Mouse (Mus musculus) layer of hippocampus, adult 18-20 months (tissue): ENCODE results near the gene Trmt44. TPM values are rescaled to one million over a fixed set of nuclear protein-coding genes. Genes with fewer than 3 reads are reported as not detected.

ENCODE experiments used
- DNase-seq, 2 experiments: peaks; one replicate each; pipeline ENCODE4 v3.0.0; 2022; ENCODE audit warnings: low spot score in 2 of 2
- total RNA-seq, 2 experiments: library from RNA; stranded (reverse); gene quantifications; 2 replicates each; pipeline ENCODE4 v1.2.3; 2021

Trmt44 gene
- total RNA-seq, 2 experiments from 2014 or later, result 7.6 to 8.5 TPM

- DNase-seq, result no peak
Measured at GRCm38 (mm10) chr5:35551855-35552837, 22.7 kb downstream of the Trmt44 start.

DNA sequence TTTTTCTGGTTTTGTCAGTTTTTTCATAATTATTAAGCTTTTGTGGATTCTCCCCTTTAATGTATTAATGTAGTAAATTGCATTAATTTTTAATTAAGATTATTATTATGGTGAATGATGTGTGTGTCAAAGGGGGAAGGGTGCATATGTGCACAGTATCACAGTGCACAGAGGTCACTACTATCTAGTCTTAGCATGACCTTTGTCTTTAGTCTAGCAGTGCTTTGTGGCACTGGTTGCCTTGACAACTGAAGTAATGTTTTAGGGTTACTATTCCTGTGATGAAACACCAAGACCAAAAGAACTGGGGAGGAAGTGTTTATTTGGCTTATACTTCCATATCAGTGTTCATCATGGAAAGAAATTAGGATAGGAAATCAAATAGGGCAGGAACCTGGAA lies 28.7 kb downstream of the Trmt44 start:
- no peak for DNase-seq

GRCm38 (mm10) chr5:35541059-35541790 lies 33.6 kb downstream of the Trmt44 start:
- no peak for DNase-seq

DNA sequence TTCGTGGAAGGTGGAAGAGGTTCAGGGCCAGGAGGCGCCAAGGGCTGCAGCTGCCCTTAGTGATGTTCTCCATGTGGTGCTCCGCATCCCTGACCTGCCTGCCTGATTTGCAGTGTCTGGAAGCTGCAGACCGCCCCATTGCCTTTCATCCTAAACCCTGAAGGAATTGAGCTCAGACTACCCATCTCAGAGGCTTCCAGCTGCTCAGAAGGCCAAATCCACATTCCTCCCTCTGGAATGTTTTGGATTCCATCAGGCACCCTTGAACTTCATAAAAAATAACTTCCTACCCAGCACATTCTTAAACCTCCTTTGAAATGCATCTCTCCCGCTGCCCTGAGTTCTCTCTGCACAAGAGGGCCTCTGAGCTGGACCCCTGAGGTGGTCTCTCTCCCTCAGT lies 34.3 kb downstream of the Trmt44 start:
- DNase-seq, result no peak

DNA sequence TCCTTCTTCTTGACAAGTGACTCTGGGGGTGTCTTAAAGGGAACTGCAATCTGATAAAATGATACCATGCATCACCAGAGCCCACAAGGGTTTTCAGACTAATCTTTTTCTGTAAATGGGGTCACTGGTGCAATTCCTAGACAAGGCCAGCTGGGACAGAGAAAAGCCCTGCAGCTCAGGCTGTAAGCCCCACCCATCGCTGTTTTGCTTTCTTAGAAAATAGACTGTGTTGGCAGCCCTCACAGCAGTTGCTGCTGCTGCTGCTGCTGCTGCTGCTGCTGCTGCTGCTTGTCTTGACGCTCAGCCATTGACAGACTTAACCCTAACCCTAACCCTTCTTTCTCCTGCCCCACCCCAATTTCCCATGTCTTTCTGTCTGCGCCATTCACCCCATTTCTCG lies 35.3 kb downstream of the Trmt44 start:
- no peak for DNase-seq

GRCm38 (mm10) chr5:35538022-35538421 lies 36.8 kb downstream of the Trmt44 start:
- no peak for DNase-seq

GRCm38 (mm10) chr5:35537474-35537873 lies 37.4 kb downstream of the Trmt44 start:
- DNase-seq, result no peak

- DNase-seq, result no peak
Measured at GRCm38 (mm10) chr5:35536271-35536670, 38.6 kb downstream of the Trmt44 start.

GRCm38 (mm10) chr5:35531586-35531985 lies 43.3 kb downstream of the Trmt44 start:
- DNase-seq, result no peak

DNA sequence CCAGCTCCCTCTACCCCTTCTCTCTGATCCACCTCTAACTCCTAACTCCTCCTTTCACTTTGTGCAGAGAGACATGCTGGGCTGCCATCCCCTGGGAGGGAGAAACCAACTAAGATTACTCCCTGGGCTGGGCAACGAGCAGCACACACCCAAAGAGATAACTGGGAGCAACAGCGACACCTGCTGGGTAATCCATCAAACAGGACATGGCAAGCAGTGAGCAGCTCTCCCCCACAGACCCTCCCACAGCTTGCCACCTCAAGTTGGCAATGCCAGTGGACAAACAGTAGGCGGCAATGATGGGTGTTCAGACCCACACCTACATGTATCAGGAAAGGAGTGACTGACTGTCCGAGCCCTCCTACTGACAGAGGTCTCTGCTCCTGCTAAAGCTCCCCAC lies 44.4 kb downstream of the Trmt44 start:
- DNase-seq, result peak; percentile 14 to 49

- no peak for DNase-seq
Measured at GRCm38 (mm10) chr5:35525469-35526123, 49.3 kb downstream of the Trmt44 start, which contains the start of gene Cpz. Cpz (minus strand) TSS chr5:35525698.

GRCm38 (mm10) chr5:35524381-35524780 lies 50.5 kb downstream of the Trmt44 start:
- no peak for DNase-seq

DNA sequence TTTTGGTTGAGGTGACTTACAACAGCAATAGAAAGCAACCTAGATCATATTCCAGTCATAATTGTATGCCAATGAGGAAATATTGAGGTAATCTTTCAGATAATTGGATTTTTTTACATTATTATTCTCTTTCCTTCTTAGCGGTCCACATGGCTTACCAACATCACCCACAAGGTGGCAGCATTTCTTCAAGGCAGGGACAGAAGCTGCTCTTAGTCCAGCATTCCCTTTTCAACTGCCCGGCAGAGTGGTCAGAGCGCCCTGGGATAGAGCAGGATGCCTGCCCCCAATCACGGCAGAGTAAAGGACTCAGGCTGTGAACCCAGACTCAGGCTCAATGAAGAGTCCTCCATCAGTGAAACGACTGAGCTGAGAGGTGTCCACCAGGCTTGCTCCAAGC lies 51.1 kb downstream of the Trmt44 start:
- peak; percentile 19 to 60 for DNase-seq

GRCm38 (mm10) chr5:35516781-35517180 lies 58.1 kb downstream of the Trmt44 start:
- no peak for DNase-seq

DNA sequence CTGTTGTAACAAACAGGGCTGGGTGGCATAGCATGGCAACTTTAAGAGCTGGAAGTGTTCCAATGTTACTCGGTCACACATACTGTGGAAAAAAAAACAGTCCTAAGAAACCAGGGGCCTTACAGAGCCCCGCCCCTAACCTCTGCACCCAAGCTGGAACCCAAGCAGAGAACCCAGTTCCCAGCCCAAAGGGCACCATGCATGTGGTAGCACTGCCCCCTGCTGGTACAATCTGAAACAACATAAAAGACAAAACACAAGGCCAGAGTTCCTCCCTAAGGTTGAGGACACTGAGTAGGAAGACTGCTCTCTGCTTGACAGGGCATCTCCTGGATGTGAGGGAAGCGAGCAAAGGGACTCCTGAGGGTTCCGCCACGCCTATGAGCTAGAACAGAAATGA lies 64.3 kb downstream of the Trmt44 start:
- DNase-seq, result peak; percentile 43 to 78

Other genes with a start within 250 kb of the Trmt44 start
- not detected for gene Hmx1, start 186.0 kb downstream of the Trmt44 start, total RNA-seq
- gene Cpz, start 49.4 kb downstream of the Trmt44 start, total RNA-seq, result under 1 TPM in 1 of 2 experiments, not detected in 1; 0.41 TPM
- gene Acox3, start 8.0 kb upstream of the Trmt44 start, total RNA-seq, result 10 to 100 TPM; 26.5 to 29.4 TPM
- 1 to 10 TPM; 7.5 to 7.7 TPM for gene Htra3, start 104.7 kb upstream of the Trmt44 start, total RNA-seq
- 1 to 10 TPM; 1.5 to 2.6 TPM for gene Sh3tc1, start 164.9 kb upstream of the Trmt44 start, total RNA-seq
- 100 to 1,000 TPM; 131 to 142 TPM for gene Ablim2, start 182.8 kb upstream of the Trmt44 start, total RNA-seq